Mouse (Mus musculus): ENCODE results near the gene Fhod1.

Gene Fhod1

GRCm38 (mm10) chr8:105317941-105318340, 29.8 kb downstream of the Fhod1 start:
- DNase-seq (ENCODE audit: low spot score) = no peak

DNA sequence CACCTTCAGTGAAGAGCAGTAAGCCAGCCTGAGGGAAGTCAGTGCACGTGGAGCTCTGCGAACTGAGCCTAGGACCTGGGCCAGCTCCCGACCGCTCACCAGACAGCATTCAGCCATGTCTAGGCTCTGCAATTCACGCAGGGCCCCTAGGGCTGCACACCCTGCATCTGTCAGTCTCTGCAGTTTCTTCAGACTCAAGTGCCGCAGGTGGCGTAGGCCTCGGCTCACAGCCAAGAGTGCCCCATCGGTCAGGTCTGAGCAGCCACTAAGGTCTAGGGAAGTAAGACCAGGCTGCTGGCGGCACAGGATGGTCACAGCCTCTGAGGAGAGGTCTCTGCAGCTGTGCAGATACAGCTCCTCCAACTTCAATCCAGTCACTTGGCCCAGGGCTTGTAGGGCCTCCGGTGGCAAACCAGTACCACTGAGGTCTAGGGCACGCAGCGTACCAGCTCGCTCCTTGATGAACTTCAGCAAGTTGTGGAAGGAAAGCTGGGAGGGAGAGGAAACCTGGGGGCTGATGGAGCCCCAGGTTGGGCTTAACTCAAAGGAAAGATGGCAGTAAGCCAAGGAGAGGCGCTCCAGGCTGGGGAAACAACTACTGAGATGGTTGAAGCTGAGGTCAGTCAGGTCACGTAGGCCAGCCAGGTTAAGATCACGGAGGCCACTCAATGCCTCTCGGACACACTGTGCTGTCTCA, 32.5 kb downstream of the Fhod1 start:
- no peak for DNase-seq (ENCODE audit: low spot score)

GRCm38 (mm10) chr8:105313622-105314402, 33.9 kb downstream of the Fhod1 start:
- no peak for DNase-seq (ENCODE audit: low spot score)

- DNase-seq (ENCODE audit: low spot score) = no peak
Observed at GRCm38 (mm10) chr8:105312891-105313481, 34.8 kb downstream of the Fhod1 start.

GRCm38 (mm10) chr8:105311718-105312117, 36.0 kb downstream of the Fhod1 start:
- no peak for DNase-seq (ENCODE audit: low spot score)

GRCm38 (mm10) chr8:105310118-105310517, 37.6 kb downstream of the Fhod1 start:
- no peak for DNase-seq (ENCODE audit: low spot score)

- DNase-seq (ENCODE audit: low spot score) = no peak
Observed at GRCm38 (mm10) chr8:105309142-105309847, 38.5 kb downstream of the Fhod1 start.

- DNase-seq (ENCODE audit: low spot score) = no peak
Observed at GRCm38 (mm10) chr8:105308428-105308827, 39.3 kb downstream of the Fhod1 start.

DNA sequence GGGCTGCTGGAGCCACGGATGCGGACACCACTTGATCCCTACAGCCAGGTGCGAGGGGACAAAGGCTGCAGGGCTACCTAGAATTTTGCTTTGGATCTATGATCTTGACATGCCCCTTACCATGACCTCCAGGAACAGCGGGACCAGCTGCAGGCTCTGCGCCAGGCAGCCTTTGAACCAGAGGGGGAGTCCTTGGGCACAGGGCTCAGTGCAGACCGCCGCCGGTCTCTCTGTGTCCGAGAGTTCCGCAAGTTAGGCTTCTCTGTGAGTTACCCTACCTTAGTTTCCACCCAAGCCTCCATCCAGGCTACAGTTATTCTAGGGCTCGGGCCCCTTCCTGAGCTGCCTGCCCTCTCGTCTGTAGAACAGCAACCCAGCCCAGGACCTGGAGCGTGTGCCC, 40.1 kb downstream of the Fhod1 start:
- DNase-seq (ENCODE audit: low spot score) = no peak

DNA sequence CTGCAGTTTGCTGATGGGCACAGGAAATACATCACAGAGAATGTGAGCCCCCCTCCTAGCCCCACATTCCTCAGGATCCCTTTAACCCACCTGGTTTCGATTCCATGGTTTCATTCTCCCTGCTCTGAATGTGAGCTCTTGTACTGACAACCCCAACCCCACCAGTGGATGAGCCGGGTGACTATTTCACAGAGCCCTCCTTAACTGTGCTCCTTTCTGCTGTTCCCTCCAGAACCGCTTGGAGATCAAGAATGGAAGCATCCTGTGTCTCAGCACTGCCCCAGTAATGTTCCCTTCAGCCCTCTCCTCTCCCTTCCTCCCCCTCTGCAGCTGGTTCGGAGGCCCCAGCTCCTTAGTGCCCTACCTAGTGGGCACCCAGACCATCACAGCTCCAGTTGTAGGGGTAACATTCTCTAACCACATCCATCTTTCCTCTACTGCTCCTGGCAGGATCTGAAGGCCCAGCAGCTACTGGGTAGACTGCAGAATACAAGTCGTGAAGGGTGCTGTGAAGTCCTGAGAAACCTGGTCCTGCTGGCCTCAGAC, 41.5 kb downstream of the Fhod1 start:
- no peak for DNase-seq (ENCODE audit: low spot score)

- DNase-seq (ENCODE audit: low spot score) = no peak
Observed at GRCm38 (mm10) chr8:105305211-105306145, 42.3 kb downstream of the Fhod1 start, which contains the start of gene Elmo3. TSS of gene Elmo3 (plus strand) at chr8:105305601.

GRCm38 (mm10) chr8:105304325-105305210, 43.2 kb downstream of the Fhod1 start:
- no peak for DNase-seq (ENCODE audit: low spot score)

- DNase-seq (ENCODE audit: low spot score) = no peak
Observed at GRCm38 (mm10) chr8:105303874-105304273, 43.9 kb downstream of the Fhod1 start.

GRCm38 (mm10) chr8:105303396-105303795, 44.4 kb downstream of the Fhod1 start:
- no peak for DNase-seq (ENCODE audit: low spot score)

GRCm38 (mm10) chr8:105299962-105300361, 47.8 kb downstream of the Fhod1 start:
- peak; percentile 90 for DNase-seq (ENCODE audit: low spot score)

DNA sequence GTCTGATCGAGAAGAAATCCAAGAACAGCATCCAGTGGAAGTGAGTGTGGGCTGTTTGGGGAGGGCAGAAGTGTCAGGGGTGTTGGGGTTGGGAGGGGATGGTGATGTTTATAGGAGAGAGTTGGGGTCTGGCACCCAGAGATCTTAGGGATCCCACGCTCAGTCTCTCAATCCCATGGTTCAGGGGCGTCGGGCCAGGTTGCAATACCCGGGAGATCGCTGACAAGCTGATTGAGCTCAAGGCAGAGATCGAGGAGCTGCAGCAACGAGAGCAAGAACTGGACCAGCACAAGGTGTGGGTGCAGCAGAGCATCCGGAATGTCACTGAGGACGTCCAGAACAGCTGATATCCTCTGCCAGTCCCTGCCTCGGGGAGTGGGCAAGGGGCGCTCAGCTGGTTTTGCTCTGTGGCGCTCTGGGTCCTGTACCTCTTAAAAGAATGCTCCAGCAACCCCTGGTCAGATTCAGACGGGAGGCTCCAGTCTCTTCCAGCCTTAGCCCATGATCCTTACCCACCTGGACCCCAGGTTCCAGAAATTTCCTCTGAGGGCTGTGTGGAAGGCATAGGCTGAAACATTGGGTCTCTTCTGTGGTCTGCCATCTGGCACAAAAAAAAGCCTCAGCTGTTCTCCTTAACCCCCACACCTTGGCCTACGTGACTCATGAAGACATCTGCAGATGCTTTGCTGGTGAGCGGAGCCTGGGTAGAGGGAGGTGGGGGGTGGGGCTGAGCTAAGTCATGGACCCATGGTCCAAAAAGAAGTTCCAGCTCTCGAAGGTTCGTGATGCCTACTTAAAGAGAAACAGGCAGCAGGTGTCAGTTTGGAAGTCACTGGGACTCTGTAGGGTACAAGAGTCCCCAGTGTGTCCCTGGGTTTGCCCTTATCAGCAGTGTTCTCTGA, 49.2 kb downstream of the Fhod1 start:
- DNase-seq (ENCODE audit: low spot score) = no peak

DNA sequence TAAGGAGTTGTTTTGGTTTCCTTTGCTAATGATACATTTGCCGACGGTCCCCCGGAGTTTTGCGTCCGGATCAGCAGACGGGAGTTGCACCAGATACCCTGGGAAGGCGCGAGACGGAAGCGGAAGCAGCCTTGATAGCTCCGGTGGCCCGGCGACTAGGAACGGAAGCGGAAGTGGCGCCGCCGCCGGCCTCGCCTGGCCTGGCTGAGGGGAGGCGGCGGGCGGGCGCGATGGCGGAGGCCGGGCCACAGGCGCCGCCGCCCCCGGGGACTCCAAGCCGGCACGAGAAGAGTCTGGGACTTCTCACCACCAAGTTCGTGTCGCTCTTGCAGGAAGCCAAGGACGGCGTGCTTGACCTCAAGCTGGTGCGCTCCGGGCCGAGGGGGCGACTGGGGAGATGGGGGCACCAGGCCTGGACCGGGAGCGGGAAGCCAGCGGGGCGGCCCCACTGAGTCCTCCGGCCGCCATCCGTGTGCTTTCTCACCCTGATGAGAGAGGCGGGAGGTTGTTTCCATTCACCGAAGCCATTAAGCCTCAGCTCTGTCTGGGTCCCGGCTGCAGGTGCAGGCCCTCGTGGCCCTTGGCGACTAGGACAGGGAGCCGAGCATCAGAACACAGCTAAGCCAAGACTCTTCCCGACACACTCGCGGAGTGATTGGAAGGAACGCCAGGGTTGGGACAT, 50.1 kb downstream of the Fhod1 start, which contains the start of gene E2f4:
TSS of gene E2f4 (plus strand) at position 153 of the 682 bp plus-strand sequence.
- peak; percentile 89 for DNase-seq (ENCODE audit: low spot score)

GRCm38 (mm10) chr8:105295895-105296573, 51.7 kb downstream of the Fhod1 start, which contains the start of gene Exoc3l:
TSS of gene Exoc3l (minus strand) at chr8:105296101.
- no peak for DNase-seq (ENCODE audit: low spot score)
